Mouse (Mus musculus) cerebellum, postnatal 25 days (tissue): ENCODE measurements at regions not wholly inside any gene's neighbourhood (a gene's known extent, or its start where the extent isn't known, plus 50 kb on each side); places are given as distances from the start of the nearest gene placed in this dataset.

ENCODE experiments used
- DNase-seq, 2 experiments: peaks; one replicate each; pipeline ENCODE4 v3.0.0; 2021; ENCODE audit warnings: mixed read lengths in 2 of 2

- DNase-seq, result no peak
Measured at GRCm38 (mm10) chr8:87105106-87105505, 220.0 kb upstream of the N4bp1 start.

GRCm38 (mm10) chr8:87095211-87095610 lies 210.2 kb upstream of the N4bp1 start:
- DNase-seq, result no peak

GRCm38 (mm10) chr8:87094685-87095084 lies 209.6 kb upstream of the N4bp1 start:
- DNase-seq, result no peak

- DNase-seq, result peak in 1 of 2 experiments; percentile 23
Measured at GRCm38 (mm10) chr8:87093716-87094115, 208.7 kb upstream of the N4bp1 start.

GRCm38 (mm10) chr8:87093081-87093480 lies 208.0 kb upstream of the N4bp1 start:
- DNase-seq, result peak; percentile 19 to 28

GRCm38 (mm10) chr8:87087451-87088095 lies 202.5 kb upstream of the N4bp1 start:
- DNase-seq, result peak; percentile 64 to 71

GRCm38 (mm10) chr8:87078260-87078659 lies 193.2 kb upstream of the N4bp1 start:
- DNase-seq, result no peak

GRCm38 (mm10) chr8:87075921-87076320 lies 190.9 kb upstream of the N4bp1 start:
- DNase-seq, result no peak

- DNase-seq, result no peak
Measured at GRCm38 (mm10) chr8:87071224-87071623, 186.2 kb upstream of the N4bp1 start.

- DNase-seq, result no peak
Measured at GRCm38 (mm10) chr8:87067106-87067505, 182.0 kb upstream of the N4bp1 start.

GRCm38 (mm10) chr8:87064768-87065167 lies 179.7 kb upstream of the N4bp1 start:
- no peak for DNase-seq

- DNase-seq, result peak; percentile 42 to 51
Measured at GRCm38 (mm10) chr8:87064250-87064747, 179.2 kb upstream of the N4bp1 start.

- DNase-seq, result no peak
Measured at GRCm38 (mm10) chr8:87063588-87063987, 178.5 kb upstream of the N4bp1 start.

GRCm38 (mm10) chr8:87049746-87050145 lies 164.7 kb upstream of the N4bp1 start:
- peak; percentile 56 to 80 for DNase-seq

GRCm38 (mm10) chr8:87049196-87049595 lies 164.1 kb upstream of the N4bp1 start:
- no peak for DNase-seq

GRCm38 (mm10) chr8:87046590-87046989 lies 161.5 kb upstream of the N4bp1 start:
- no peak for DNase-seq

- no peak for DNase-seq
Measured at GRCm38 (mm10) chr8:87043016-87043415, 158.0 kb upstream of the N4bp1 start.

- peak; percentile 64 to 69 for DNase-seq
Measured at GRCm38 (mm10) chr8:87037620-87038380, 152.7 kb upstream of the N4bp1 start.

- no peak for DNase-seq
Measured at GRCm38 (mm10) chr8:87035996-87036395, 150.9 kb upstream of the N4bp1 start.

GRCm38 (mm10) chr8:87028171-87028570 lies 143.1 kb upstream of the N4bp1 start:
- DNase-seq, result no peak

- no peak for DNase-seq
Measured at GRCm38 (mm10) chr8:87025946-87026345, 140.9 kb upstream of the N4bp1 start.

- DNase-seq, result no peak
Measured at GRCm38 (mm10) chr8:87019795-87020194, 134.7 kb upstream of the N4bp1 start.

- no peak for DNase-seq
Measured at GRCm38 (mm10) chr8:86975546-86975945, 90.5 kb upstream of the N4bp1 start.

- DNase-seq, result no peak
Measured at GRCm38 (mm10) chr8:86971736-86972135, 86.7 kb upstream of the N4bp1 start.
